Mouse (Mus musculus) layer of hippocampus, postnatal 36 days (tissue): Measurements from ENCODE around the gene Cdc14b. TPM values are rescaled to one million over a fixed set of nuclear protein-coding genes. Genes with fewer than 3 reads are reported as not detected.

Experiments
- DNase-seq, 2 experiments: peaks; one replicate each; pipeline ENCODE4 v3.0.0; 2022
- total RNA-seq, 2 experiments: library from RNA; stranded (reverse); gene quantifications; 2 replicates each; pipeline ENCODE4 v1.2.3; 2021

Gene Cdc14b
- total RNA-seq = 10 to 100 TPM in 1 of 2 experiments, 1 to 10 TPM in 1; 8.8 to 10.2 TPM

GRCm38 (mm10) chr13:64274879-64275753 lies at the start of gene Cdc14b:
Gene Cdc14b, minus strand, starts transcription at chr13:64275290.
- DNase-seq = peak; percentile 56 to 61

- no peak for DNase-seq
Observed at GRCm38 (mm10) chr13:64322561-64323281, 47.6 kb upstream of the Cdc14b start.

- DNase-seq = no peak
Observed at GRCm38 (mm10) chr13:64320334-64320733, 45.2 kb upstream of the Cdc14b start.

- no peak for DNase-seq
Observed at GRCm38 (mm10) chr13:64319782-64320181, 44.7 kb upstream of the Cdc14b start.

GRCm38 (mm10) chr13:64318355-64318754 lies 43.3 kb upstream of the Cdc14b start:
- DNase-seq = peak in 1 of 2 experiments; percentile 20

GRCm38 (mm10) chr13:64315483-64316050 lies 40.5 kb upstream of the Cdc14b start:
- DNase-seq = no peak

GRCm38 (mm10) chr13:64314041-64314440 lies 39.0 kb upstream of the Cdc14b start:
- DNase-seq = no peak

GRCm38 (mm10) chr13:64312916-64313289 lies 37.8 kb upstream of the Cdc14b start:
- DNase-seq = no peak

GRCm38 (mm10) chr13:64312024-64312915 lies 37.2 kb upstream of the Cdc14b start, which contains the start of gene Aaed1:
Gene Aaed1, minus strand, starts transcription at chr13:64312710.
- DNase-seq = peak; percentile 84 to 86

- DNase-seq = no peak
Observed at GRCm38 (mm10) chr13:64311266-64311665, 36.2 kb upstream of the Cdc14b start.

- DNase-seq = no peak
Observed at GRCm38 (mm10) chr13:64310585-64310984, 35.5 kb upstream of the Cdc14b start.

GRCm38 (mm10) chr13:64309842-64310241 lies 34.8 kb upstream of the Cdc14b start:
- no peak for DNase-seq

GRCm38 (mm10) chr13:64309036-64309435 lies 33.9 kb upstream of the Cdc14b start:
- DNase-seq = no peak

GRCm38 (mm10) chr13:64307508-64307907 lies 32.4 kb upstream of the Cdc14b start:
- DNase-seq = peak in 1 of 2 experiments; percentile 41

GRCm38 (mm10) chr13:64306078-64306477 lies 31.0 kb upstream of the Cdc14b start:
- DNase-seq = no peak

GRCm38 (mm10) chr13:64299069-64299468 lies 24.0 kb upstream of the Cdc14b start:
- no peak for DNase-seq

- DNase-seq = no peak
Observed at GRCm38 (mm10) chr13:64286791-64287190, 11.7 kb upstream of the Cdc14b start.

GRCm38 (mm10) chr13:64286321-64286720 lies 11.2 kb upstream of the Cdc14b start:
- no peak for DNase-seq

GRCm38 (mm10) chr13:64284676-64285075 lies 9.6 kb upstream of the Cdc14b start:
- DNase-seq = no peak

- no peak for DNase-seq
Observed at GRCm38 (mm10) chr13:64280940-64281339, 5.8 kb upstream of the Cdc14b start.

GRCm38 (mm10) chr13:64275754-64276127 lies 651 bp upstream of the Cdc14b start:
- no peak for DNase-seq
